Mouse (Mus musculus): ENCODE results near the gene Nim1k. TPM values are rescaled to one million over a fixed set of nuclear protein-coding genes. Genes with fewer than 3 reads are reported as not detected.
"Not testable (repeated sequence)": the region's sequence is repeated elsewhere in the genome, so short reads cannot be mapped to it uniquely, and the experiment has no call there.

Nim1k gene
- total RNA-seq, 2 experiments from 2014 or later: 0.88 to 0.93 TPM

GRCm38 (mm10) chr13:119741390-119742237, 14.1 kb downstream of the Nim1k start:
- intact Hi-C loops (cut with DNase I): no loop called here
- no peak for DNase-seq

- intact Hi-C loops (cut with DNase I): no loop called here
- DNase-seq: no peak
Measured at GRCm38 (mm10) chr13:119731448-119731847, 24.2 kb downstream of the Nim1k start.

GRCm38 (mm10) chr13:119729406-119729805, 26.3 kb downstream of the Nim1k start:
- intact Hi-C loops (cut with DNase I): no loop called here
- DNase-seq: no peak

- intact Hi-C loops (cut with DNase I): no loop called here
Measured at GRCm38 (mm10) chr13:119727608-119728387, 27.9 kb downstream of the Nim1k start.

GRCm38 (mm10) chr13:119724541-119724940, 31.1 kb downstream of the Nim1k start:
- DNase-seq: no peak
- intact Hi-C loops (cut with DNase I): loop anchor here (5.0 kb wide), 1 partner anchor 82 kb away; no protein-coding TSS in a partner anchor

More at GRCm38 (mm10) chr13:119727608-119728387, 27.9 kb downstream of the Nim1k start:
- no peak for DNase-seq

GRCm38 (mm10) chr13:119723368-119723767, 32.3 kb downstream of the Nim1k start:
- DNase-seq: no peak
- intact Hi-C loops (cut with DNase I): loop anchor here (5.0 kb wide), 1 partner anchor 81 kb away; no protein-coding TSS in a partner anchor

- intact Hi-C loops (cut with DNase I): loop anchor here (5.0 kb wide), 1 partner anchor 80 kb away; no protein-coding TSS in a partner anchor
- DNase-seq: no peak
Measured at GRCm38 (mm10) chr13:119722447-119722846, 33.2 kb downstream of the Nim1k start.

- DNase-seq: no peak
- intact Hi-C loops (cut with DNase I): no loop called here
Measured at GRCm38 (mm10) chr13:119716105-119716504, 39.6 kb downstream of the Nim1k start.

- intact Hi-C loops (cut with DNase I): no loop called here
- DNase-seq: no peak
Measured at GRCm38 (mm10) chr13:119713821-119714220, 41.9 kb downstream of the Nim1k start.

GRCm38 (mm10) chr13:119713107-119713787, 42.4 kb downstream of the Nim1k start:
- intact Hi-C loops (cut with DNase I): no loop called here
- no peak for DNase-seq

- intact Hi-C loops (cut with DNase I): no loop called here
- DNase-seq: no peak
Measured at GRCm38 (mm10) chr13:119712463-119712862, 43.2 kb downstream of the Nim1k start.

GRCm38 (mm10) chr13:119710268-119710610, 45.4 kb downstream of the Nim1k start:
- intact Hi-C loops (cut with DNase I): no loop called here

GRCm38 (mm10) chr13:119709388-119710267, 46.1 kb downstream of the Nim1k start:
- DNase-seq: no peak
- intact Hi-C loops (cut with DNase I): no loop called here

More at GRCm38 (mm10) chr13:119710268-119710610, 45.4 kb downstream of the Nim1k start:
- DNase-seq: no peak

- intact Hi-C loops (cut with DNase I): no loop called here
- no peak for DNase-seq
Measured at GRCm38 (mm10) chr13:119708941-119709340, 46.7 kb downstream of the Nim1k start.

GRCm38 (mm10) chr13:119707906-119708305, 47.8 kb downstream of the Nim1k start:
- intact Hi-C loops (cut with DNase I): no loop called here
- no peak for DNase-seq

- no peak for DNase-seq
- intact Hi-C loops (cut with DNase I): no loop called here
Measured at GRCm38 (mm10) chr13:119706953-119707352, 48.7 kb downstream of the Nim1k start.

GRCm38 (mm10) chr13:119706278-119706880, 49.3 kb downstream of the Nim1k start:
- intact Hi-C loops (cut with DNase I); DNase-seq: not testable (repeated sequence)

- no peak for DNase-seq
- intact Hi-C loops (cut with DNase I): no loop called here
Measured at GRCm38 (mm10) chr13:119704280-119704679, 51.4 kb downstream of the Nim1k start.

GRCm38 (mm10) chr13:119698436-119698835, 57.2 kb downstream of the Nim1k start:
- intact Hi-C loops (cut with DNase I): loop anchor here (5.0 kb wide), 1 partner anchor 89 kb away; no protein-coding TSS in a partner anchor
- DNase-seq: no peak
